Comparison of ENCODE assay signal across 8 mouse cellular contexts in the genomic region with DNA sequence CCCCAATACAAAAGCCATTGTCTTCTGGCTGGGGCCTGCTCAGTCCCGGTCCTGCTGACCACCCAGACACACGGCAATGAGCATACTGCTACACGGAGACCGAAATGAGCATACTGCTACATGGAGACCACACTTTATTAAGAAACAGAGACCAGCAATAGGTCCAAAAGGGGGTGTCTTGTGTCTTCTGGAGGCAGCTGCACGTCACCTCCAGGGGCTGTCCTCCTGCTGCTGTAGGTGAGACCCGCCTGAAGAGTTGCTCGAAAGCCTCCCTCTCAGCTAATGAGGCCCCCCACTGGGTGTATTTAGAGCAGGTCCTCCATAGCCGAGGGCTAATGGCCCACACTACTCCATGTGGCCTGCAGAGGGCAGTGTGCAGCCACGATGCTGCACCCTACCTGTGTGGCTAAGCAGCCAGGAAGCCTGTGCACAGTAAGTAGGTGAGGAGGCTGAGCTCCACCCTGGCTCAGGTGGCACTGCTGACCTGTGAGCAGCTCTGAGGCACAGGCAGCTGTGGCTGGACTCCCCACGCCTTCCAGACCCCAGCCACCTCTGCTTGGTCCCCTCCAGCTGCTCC. TPM values are rescaled to one million over a fixed set of nuclear protein-coding genes. Genes with fewer than 3 reads are reported as not detected.
DNase-seq lines count a peak whose midpoint lies in the region; ATAC-seq and TF ChIP-seq lines count a peak whose summit lies in the region.

No protein-coding gene starts in this region.

- intact Hi-C loops in gastrocnemius, postnatal 36 days (cut with DNase I) = loop anchor here (2.0 kb wide), 1 partner anchor 329 kb away; no protein-coding TSS in a partner anchor
- intact Hi-C loops in left cerebral cortex, adult 2 months (cut with DNase I) = loop anchor here (2.0 kb wide), 1 partner anchor 331 kb away; a partner anchor contains a TSS

- H3K4me1 ChIP-seq in embryonic facial prominence, embryonic 13.5 days = peaks cover 8% of the 10 kb centered on the region; the same call in 1 of the 2 replicates
- peaks cover 21% of the 10 kb centered on the region for H3K4me1 ChIP-seq in hindbrain, embryonic 15.5 days (replicated peaks)

- no peak overlapping the region for H3K4me2 ChIP-seq in embryonic facial prominence, embryonic 13.5 days
- H3K4me2 ChIP-seq in hindbrain, embryonic 15.5 days = no peak overlapping the region

- no peak overlapping the region for H3K9ac ChIP-seq in embryonic facial prominence, embryonic 13.5 days
- H3K9ac ChIP-seq in hindbrain, embryonic 15.5 days = no peak overlapping the region

- peak; percentile 57 for DNase-seq in gastrocnemius, adult 18-20 months (ENCODE audit: low spot score)
- no peak for DNase-seq in gastrocnemius, postnatal 36 days
- DNase-seq in adrenal gland, postnatal 25 days = peak; percentile 59
- peak; percentile 69 for DNase-seq in left cerebral cortex, adult 2 months (ENCODE audit: extremely low spot score in 1 of 2, low spot score in 2 of 2)
- DNase-seq in right cerebral cortex, postnatal 36 days (ENCODE audit: low spot score in 2 of 2) = peak; percentile 43 to 56

- WGBS in embryonic facial prominence, embryonic 13.5 days = 34% methylated on average over 10 of the region's 10 CpGs
- 31% methylated on average over 10 of the region's 10 CpGs for WGBS in hindbrain, embryonic 15.5 days

- TF ChIP-seq CTCF in left cerebral cortex, adult 2 months (IDR thresholded peaks at IDR 0.05) = peak; percentile 95

- H3K27me3 ChIP-seq in embryonic facial prominence, embryonic 13.5 days = no peaks in the 10 kb centered on the region
- no peaks in the 10 kb centered on the region for H3K27me3 ChIP-seq in hindbrain, embryonic 15.5 days

- H3K4me3 ChIP-seq in embryonic facial prominence, embryonic 13.5 days = no peak overlapping the region
- no peak overlapping the region for H3K4me3 ChIP-seq in hindbrain, embryonic 15.5 days
- no peak overlapping the region for H3K4me3 ChIP-seq in left cerebral cortex, adult 2 months

- H3K36me3 ChIP-seq in embryonic facial prominence, embryonic 13.5 days = peaks cover 59% of the 10 kb centered on the region
- peaks cover 31% of the 10 kb centered on the region for H3K36me3 ChIP-seq in hindbrain, embryonic 15.5 days

- H3K27ac ChIP-seq in embryonic facial prominence, embryonic 13.5 days = no peak overlapping the region
- H3K27ac ChIP-seq in hindbrain, embryonic 15.5 days (replicated peaks) = no peak overlapping the region
- no peak overlapping the region for H3K27ac ChIP-seq in left cerebral cortex, adult 2 months

- peak; percentile 60; the same call in 1 of the 2 replicates for ATAC-seq in embryonic facial prominence, embryonic 13.5 days (ENCODE audit: insufficient number of reproducible peaks, insufficient read depth, low FRiP score, low TSS enrichment, low read depth)
- ATAC-seq in hindbrain, embryonic 15.5 days (ENCODE audit: low FRiP score, low read depth) = peak; percentile 64
- peak; percentile 84 for ATAC-seq in megakaryocyte progenitor cell, adult 5-6 weeks (replicated peaks; ENCODE audit: poor library complexity)

- no peaks in the 10 kb centered on the region for H3K9me3 ChIP-seq in embryonic facial prominence, embryonic 13.5 days
- no peaks in the 10 kb centered on the region for H3K9me3 ChIP-seq in hindbrain, embryonic 15.5 days

RNA-seq across cellular contexts. Expression of a gene that starts 14.5 kb away (rescaled TPM):
- total RNA-seq in gastrocnemius, adult 18-20 months (2021) = 10 to 100 TPM; 20.6 to 21.9 TPM
- 10 to 100 TPM; 17.8 to 20.4 TPM for total RNA-seq in gastrocnemius, postnatal 36 days (2021)
- total RNA-seq in adrenal gland, postnatal 25 days (2021) = 80.7 and 81.1 TPM in 2 replicates
- polyA plus RNA-seq in embryonic facial prominence, embryonic 13.5 days (2015; fragmentation: Nextera tagmentation; extraction: Ambion mirVana) = 18.0 and 20.8 TPM in 2 replicates
- 20.8 and 23.7 TPM in 2 replicates for polyA plus RNA-seq in hindbrain, embryonic 15.5 days (2015; fragmentation: Nextera tagmentation; extraction: Ambion mirVana)
- total RNA-seq in left cerebral cortex, adult 2 months (2021) = 10 to 100 TPM; 45.3 to 45.7 TPM
- total RNA-seq in megakaryocyte progenitor cell, adult 5-6 weeks (2015) = 12.1 and 13.0 TPM in 2 replicates
- total RNA-seq in megakaryocyte progenitor cell, adult 5-6 weeks (2017) = 21.4 and 21.8 TPM in 2 replicates

RNA-seq across cellular contexts. Expression of a gene that starts 22.1 kb away (rescaled TPM):
- 10 to 100 TPM; 29.8 to 66.9 TPM for total RNA-seq in gastrocnemius, adult 18-20 months (2021)
- total RNA-seq in gastrocnemius, postnatal 36 days (2021) = 10 to 100 TPM; 56.6 to 86.1 TPM
- 0.52 and 1.6 TPM in 2 replicates for total RNA-seq in adrenal gland, postnatal 25 days (2021)
- polyA plus RNA-seq in embryonic facial prominence, embryonic 13.5 days (2015; fragmentation: Nextera tagmentation; extraction: Ambion mirVana) = 0.40 and 0.42 TPM in 2 replicates
- polyA plus RNA-seq in hindbrain, embryonic 15.5 days (2015; fragmentation: Nextera tagmentation; extraction: Ambion mirVana) = 0.26 and 0.28 TPM in 2 replicates
- total RNA-seq in left cerebral cortex, adult 2 months (2021) = under 1 TPM; 0.38 to 0.47 TPM
- total RNA-seq in megakaryocyte progenitor cell, adult 5-6 weeks (2015) = not detected in 2 replicates
- not detected in 2 replicates for total RNA-seq in megakaryocyte progenitor cell, adult 5-6 weeks (2017)

RNA-seq across cellular contexts. Expression of a gene that starts 56.0 kb away (rescaled TPM):
- total RNA-seq in gastrocnemius, adult 18-20 months (2021) = 100 to 1,000 TPM; 426 to 428 TPM
- total RNA-seq in gastrocnemius, postnatal 36 days (2021) = 100 to 1,000 TPM; 374 to 378 TPM
- 212 and 245 TPM in 2 replicates for total RNA-seq in adrenal gland, postnatal 25 days (2021)
- 328 and 350 TPM in 2 replicates for polyA plus RNA-seq in embryonic facial prominence, embryonic 13.5 days (2015; fragmentation: Nextera tagmentation; extraction: Ambion mirVana)
- 379 and 389 TPM in 2 replicates for polyA plus RNA-seq in hindbrain, embryonic 15.5 days (2015; fragmentation: Nextera tagmentation; extraction: Ambion mirVana)
- 100 to 1,000 TPM; 215 to 245 TPM for total RNA-seq in left cerebral cortex, adult 2 months (2021)
- total RNA-seq in megakaryocyte progenitor cell, adult 5-6 weeks (2015) = 134 and 138 TPM in 2 replicates
- 154 and 170 TPM in 2 replicates for total RNA-seq in megakaryocyte progenitor cell, adult 5-6 weeks (2017)

Comparison
In these comparisons a context has a peak if more than half of its experiments do, and no peak if none do; other contexts are left out.
1. DNase-seq: peak in gastrocnemius, adult 18-20 months (single experiment), adrenal gland, postnatal 25 days (single experiment), left cerebral cortex, adult 2 months (2 of 2) and right cerebral cortex, postnatal 36 days (2 of 2); none in gastrocnemius, postnatal 36 days (0 of 2).
2. RNA of a gene that starts 22.1 kb away (total RNA-seq): 56.6 to 86.1 TPM in gastrocnemius, postnatal 36 days and 29.8 to 66.9 TPM in gastrocnemius, adult 18-20 months; 0.52 to 1.6 TPM in adrenal gland, postnatal 25 days, 0.38 to 0.47 TPM in left cerebral cortex, adult 2 months and not detected in megakaryocyte progenitor cell, adult 5-6 weeks; every median in the first group is over 10 times any median in the second.
3. Peak in every context shown above with its lines, with median percentiles within 50 percentile points of each other: ATAC-seq.